Mouse (Mus musculus): ENCODE measurements around the gene Dync1i2.

Dync1i2 gene

DNA sequence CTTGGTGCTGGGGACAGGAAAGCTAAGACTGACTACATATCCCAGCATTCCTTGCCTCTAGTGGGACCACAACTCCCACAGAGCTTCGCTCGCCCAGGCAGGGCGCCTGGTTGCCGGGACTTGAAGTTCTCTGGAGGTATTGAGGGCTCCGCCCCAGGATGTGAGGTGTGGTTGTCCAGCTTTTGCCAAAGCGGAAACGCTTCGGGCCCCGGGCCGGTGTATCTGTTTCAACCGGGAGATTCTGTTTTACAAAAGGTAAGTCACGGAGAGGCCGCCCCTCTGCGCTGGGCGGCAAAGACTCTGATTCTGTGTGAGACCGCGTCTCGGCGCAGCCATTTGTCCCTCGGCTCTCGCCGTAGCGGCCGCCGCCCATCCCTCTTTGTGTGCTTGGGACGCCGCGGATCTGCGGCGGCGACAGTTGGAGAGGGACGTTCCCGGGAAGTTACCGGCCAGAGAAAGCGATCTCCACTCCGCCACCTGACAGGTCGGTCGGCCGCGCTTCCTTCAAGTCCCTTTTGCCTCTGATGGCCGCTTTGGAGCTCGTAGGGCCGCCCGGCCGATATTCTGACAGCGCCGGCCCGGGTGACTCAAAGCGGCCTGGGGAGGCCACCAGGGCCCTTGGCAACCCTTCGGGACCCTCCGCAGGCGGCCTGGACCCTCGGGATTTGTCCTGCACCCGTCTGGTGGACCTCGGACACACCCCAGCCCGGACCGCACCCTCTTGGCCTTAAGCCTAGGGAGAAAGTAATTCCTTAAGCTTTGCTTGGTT, at the start of gene Dync1i2:
Gene Dync1i2 (plus strand): TSS at position 116 of the 769 bp plus-strand sequence.
- TF ChIP-seq GATA4 (IDR thresholded peaks at IDR 0.05; ENCODE audit: insufficient replicate concordance, low read length), result no peak

DNA sequence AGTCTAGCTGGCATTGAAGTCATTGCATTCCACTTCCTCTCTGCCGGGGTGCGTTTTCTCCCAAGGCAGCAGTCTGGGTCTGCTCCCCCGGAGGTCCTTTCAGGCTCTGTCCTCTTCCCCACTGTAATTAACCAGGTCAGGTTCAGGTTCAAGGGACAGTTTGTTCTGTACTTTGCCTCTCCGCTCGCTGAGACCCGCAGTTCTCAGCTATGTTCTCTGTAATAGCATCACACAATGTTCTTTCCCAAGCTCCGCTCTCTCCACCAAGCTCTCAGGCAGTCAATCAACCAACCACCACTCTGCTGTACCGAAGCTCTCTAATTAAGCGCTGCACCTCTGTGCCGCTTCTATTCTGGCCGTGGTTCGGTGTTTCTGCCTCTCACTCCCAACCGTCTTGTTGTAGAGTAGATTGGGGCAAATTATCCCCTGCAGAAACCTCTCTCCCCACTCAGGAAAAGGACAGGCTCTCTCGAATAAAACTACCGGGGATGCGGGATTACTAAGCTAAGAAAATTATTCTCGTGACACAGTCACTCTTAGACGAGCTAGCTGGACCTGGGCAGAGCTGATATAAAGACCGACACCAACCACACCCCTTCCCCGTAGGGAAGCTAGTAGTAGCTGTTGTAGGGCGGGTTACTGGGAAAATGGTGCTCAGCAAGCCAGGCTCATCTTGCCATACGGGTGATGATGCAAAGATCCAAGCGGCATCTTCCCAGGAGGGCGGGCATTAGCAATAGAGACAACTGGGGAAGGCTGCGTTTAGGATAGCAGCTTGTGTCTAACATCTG, 48.5 kb upstream of the Dync1i2 start:
- no peak for TF ChIP-seq GATA4 (IDR thresholded peaks at IDR 0.05; ENCODE audit: insufficient replicate concordance, low read length)

- no peak for TF ChIP-seq GATA4 (IDR thresholded peaks at IDR 0.05; ENCODE audit: insufficient replicate concordance, low read length)
These were observed 44.3 kb upstream of the Dync1i2 start for GRCm38 (mm10) chr2:71167211-71167610.

DNA sequence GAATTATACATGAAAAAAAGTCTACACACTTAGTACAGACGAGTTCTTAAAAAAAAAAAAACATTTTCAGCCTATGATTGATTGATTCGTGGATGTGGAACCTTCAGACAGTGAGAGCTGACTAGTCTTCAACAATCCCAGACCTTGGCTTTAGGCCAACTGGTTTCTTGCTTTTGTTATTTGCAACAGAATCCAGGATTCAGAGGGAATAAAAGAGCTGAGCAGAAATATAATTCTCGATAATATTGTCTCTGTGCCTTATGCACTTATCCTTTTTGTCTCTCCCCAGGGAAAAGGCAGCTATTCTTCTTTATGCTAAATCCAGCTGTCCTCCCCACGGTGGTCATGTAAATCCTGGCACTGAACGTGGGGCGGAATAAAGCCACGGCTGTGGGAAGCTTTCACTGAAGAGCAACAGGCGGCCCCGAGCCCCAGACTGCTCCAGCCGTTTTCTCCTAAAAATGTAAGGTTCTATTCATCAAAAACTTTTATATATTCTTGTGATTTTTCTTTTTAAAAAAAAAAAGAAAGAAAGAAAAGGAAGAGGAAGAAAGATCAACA, 43.0 kb upstream of the Dync1i2 start:
- no peak for TF ChIP-seq GATA4 (IDR thresholded peaks at IDR 0.05; ENCODE audit: insufficient replicate concordance, low read length)

DNA sequence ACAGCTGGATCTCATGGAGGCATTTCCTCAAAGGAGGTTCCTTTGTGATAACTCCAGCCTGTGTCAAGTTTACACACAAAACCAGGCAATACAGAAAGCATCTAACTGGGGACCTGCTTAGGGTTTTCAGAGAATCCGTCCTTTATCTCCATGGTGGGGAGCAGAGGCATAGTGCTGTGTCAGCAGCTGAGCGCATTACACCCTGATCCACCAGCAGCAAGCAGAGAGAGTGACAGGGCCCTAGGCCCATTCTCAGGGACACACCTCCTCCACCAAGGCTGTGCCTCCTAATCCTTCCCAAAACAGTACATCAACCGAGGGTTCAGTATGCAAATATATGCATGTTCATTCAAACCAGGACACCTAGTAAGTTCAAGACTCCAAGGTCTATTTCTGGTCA, 38.5 kb upstream of the Dync1i2 start:
- no peak for TF ChIP-seq GATA4 (IDR thresholded peaks at IDR 0.05; ENCODE audit: insufficient replicate concordance, low read length)

GRCm38 (mm10) chr2:71176329-71177249, 34.9 kb upstream of the Dync1i2 start:
- no peak for TF ChIP-seq GATA4 (IDR thresholded peaks at IDR 0.05; ENCODE audit: insufficient replicate concordance, low read length)

DNA sequence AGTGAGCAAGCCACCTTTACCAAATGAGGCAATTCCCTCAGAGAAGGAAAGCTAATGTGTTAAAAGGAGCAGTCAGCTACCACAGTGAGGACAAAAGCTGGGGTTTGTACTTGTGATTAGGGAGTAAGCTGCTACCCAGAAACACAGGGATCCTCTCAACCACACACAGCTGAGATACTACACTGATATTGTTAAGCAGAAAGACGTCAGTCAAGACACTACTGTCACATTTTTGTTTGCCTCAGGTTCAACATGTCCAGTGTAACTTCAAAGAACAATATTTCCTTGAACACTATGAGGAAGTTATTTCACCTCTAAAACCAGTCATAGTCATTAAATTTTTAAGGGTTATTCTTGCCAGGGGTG, 34.3 kb upstream of the Dync1i2 start:
- no peak for TF ChIP-seq GATA4 (IDR thresholded peaks at IDR 0.05; ENCODE audit: insufficient replicate concordance, low read length)

DNA sequence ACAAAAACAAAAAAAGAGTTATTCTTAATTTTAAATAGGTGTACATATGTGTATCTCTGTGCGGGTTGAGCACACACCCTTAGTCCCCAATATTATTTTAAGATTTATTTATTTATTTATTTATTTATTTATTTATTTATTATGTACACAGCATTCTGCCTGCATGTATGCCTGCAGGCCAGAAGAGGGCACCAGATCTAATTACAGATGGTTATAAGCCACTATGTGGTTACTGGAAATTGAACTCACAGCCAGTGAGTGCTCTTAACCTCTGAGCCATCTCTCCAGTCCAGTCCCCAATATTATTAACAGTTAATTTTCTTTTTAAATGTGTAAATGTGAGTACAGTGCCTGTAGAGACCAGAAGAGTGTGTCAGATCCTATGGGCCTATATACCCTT, 33.7 kb upstream of the Dync1i2 start:
- no peak for TF ChIP-seq GATA4 (IDR thresholded peaks at IDR 0.05; ENCODE audit: insufficient replicate concordance, low read length)

GRCm38 (mm10) chr2:71179716-71180115, 31.8 kb upstream of the Dync1i2 start:
- TF ChIP-seq GATA4 (IDR thresholded peaks at IDR 0.05; ENCODE audit: insufficient replicate concordance, low read length), result no peak

DNA sequence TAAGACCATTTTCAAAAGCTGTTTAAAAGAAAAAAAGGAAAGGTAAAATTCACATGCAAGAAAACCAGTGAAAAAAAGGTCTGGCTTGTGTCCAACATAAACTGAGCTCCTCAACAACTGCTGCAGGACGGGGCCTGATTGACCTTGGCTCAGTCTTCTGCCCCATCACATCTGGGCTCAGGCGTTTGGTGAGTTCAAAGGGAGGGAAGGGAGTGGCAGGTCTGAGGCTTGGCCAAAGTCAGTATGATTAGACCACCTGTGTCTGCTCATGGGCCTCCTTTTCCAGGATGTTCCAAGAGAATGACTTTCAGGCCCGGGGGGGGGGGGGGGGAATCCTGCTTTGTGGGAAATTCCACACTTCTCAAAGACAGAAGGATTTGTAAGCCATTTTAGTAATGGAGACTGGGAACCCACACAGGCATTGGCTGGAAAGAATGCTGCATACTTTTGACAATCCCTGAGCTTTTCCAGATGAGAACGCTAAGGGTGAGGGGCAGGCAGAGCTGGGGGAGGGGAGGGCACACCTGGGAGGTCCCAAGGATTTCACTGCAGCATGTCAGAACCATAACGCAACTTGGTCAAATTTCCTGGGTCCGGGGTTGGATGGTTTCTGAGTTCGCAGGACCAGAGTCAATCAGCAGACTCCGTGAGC, 30.8 kb upstream of the Dync1i2 start:
- TF ChIP-seq GATA4 (IDR thresholded peaks at IDR 0.05; ENCODE audit: insufficient replicate concordance, low read length), result no peak

DNA sequence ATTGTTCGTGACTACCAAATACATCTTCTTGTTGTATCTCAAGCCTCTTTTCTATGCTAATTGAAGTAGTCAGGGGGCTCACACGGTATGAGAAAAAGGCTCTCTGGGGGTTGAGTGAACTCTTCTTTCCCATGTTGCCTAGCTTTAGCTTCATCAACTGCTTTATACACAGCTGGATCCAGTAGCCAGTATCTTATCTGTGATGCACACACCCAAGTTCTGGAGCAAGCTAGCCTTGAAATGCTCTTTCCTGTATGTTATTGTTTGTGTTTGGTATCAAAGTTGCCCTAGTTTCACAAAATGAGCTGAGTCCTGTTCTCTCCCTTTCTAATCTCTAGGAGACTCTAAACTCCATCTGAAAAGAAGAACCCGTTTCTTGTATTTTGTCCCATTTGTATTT, 23.6 kb upstream of the Dync1i2 start:
- no peak for TF ChIP-seq GATA4 (IDR thresholded peaks at IDR 0.05; ENCODE audit: insufficient replicate concordance, low read length)

GRCm38 (mm10) chr2:71188861-71189260, 22.6 kb upstream of the Dync1i2 start:
- TF ChIP-seq GATA4 (IDR thresholded peaks at IDR 0.05; ENCODE audit: insufficient replicate concordance, low read length), result no peak

GRCm38 (mm10) chr2:71191391-71192194, 19.9 kb upstream of the Dync1i2 start:
- no peak for TF ChIP-seq GATA4 (IDR thresholded peaks at IDR 0.05; ENCODE audit: insufficient replicate concordance, low read length)

All from liver, adult (tissue).